Mouse (Mus musculus) CH12.LX (cell line): ENCODE measurements around the gene Nkd1. TPM values are rescaled to one million over a fixed set of nuclear protein-coding genes. Genes with fewer than 3 reads are reported as not detected.
A peak's percentile ranks its signal among the peaks of the same experiment; 100 is the strongest.

Experiments
- DNase-seq: peaks from one replicate; pipeline ENCODE4 v3.0.0-alpha.2; 2013; ENCODE audit errors: extremely low read depth
- H3K27ac ChIP-seq: 2 replicates; pipeline ENCODE4 v1.5.1; 2012; ENCODE audit warnings: low read depth, mild to moderate bottlenecking, control low read depth, moderate library complexity; ENCODE audit not compliant: insufficient read depth
- H3K27me3 ChIP-seq: replicated peaks from 2 replicates; pipeline ENCODE3; 2012; ENCODE audit warnings: inconsistent platforms
- H3K36me3 ChIP-seq, 2 experiments: replicated peaks in 1 of 2; 2 replicates each; pipeline versions ENCODE3 to v1.6.1; 2012; ENCODE audit warnings: inconsistent platforms in 1 of 2, low read length in 1 of 2, mild to moderate bottlenecking in 1 of 2, mixed read lengths in 1 of 2, moderate library complexity in 1 of 2; ENCODE audit not compliant: control insufficient read depth in 1 of 2, insufficient read depth in 1 of 2
- H3K4me1 ChIP-seq, 2 experiments: 2 replicates each; pipeline ENCODE4 v1.6.1; 2012; ENCODE audit warnings: inconsistent platforms in 1 of 2, moderate library complexity in 1 of 2; ENCODE audit not compliant: insufficient read depth in 2 of 2, control insufficient read depth in 1 of 2
- H3K4me2 ChIP-seq: 2 replicates; pipeline ENCODE4 v1.6.1; 2012; ENCODE audit warnings: low read depth, mild to moderate bottlenecking, control low read depth; ENCODE audit not compliant: poor library complexity, insufficient read depth, severe bottlenecking
- H3K4me3 ChIP-seq, 3 experiments: fragments of 150-350 bp in 1 of 3; sonication (generic) in 1 of 3; replicated peaks in 1 of 3; 2 replicates each; pipeline versions ENCODE3 to v1.5.1; 2011 to 2012; ENCODE audit warnings: low read depth in 2 of 3, low read length in 2 of 3, mild to moderate bottlenecking in 2 of 3, moderate library complexity in 2 of 3, control low read depth in 1 of 3, improper control_type of control experiment in 1 of 3, inconsistent platforms in 1 of 3, mixed read lengths in 1 of 3; ENCODE audit not compliant: poor library complexity in 1 of 3
- H3K79me2 ChIP-seq: replicated peaks from 2 replicates; pipeline ENCODE4 v1.6.1; 2012; ENCODE audit warnings: mild to moderate bottlenecking, moderate library complexity; ENCODE audit not compliant: control insufficient read depth, poor library complexity, insufficient read depth, severe bottlenecking; ENCODE audit errors: extremely low read depth
- H3K9ac ChIP-seq: 2 replicates; pipeline ENCODE4 v1.6.1; 2012; ENCODE audit warnings: low read depth, mild to moderate bottlenecking, control low read depth, moderate library complexity; ENCODE audit not compliant: insufficient read depth
- H3K9me3 ChIP-seq: replicated peaks from 2 replicates; pipeline ENCODE3; 2012; ENCODE audit warnings: low read length, inconsistent platforms, mixed read lengths
- BHLHE40 ChIP-seq: IDR thresholded peaks from 2 replicates; pipeline ENCODE4 v1.6.1; 2011; ENCODE audit warnings: mild to moderate bottlenecking, low read depth, low read length, improper control_type of control experiment
- CHD1 ChIP-seq: IDR thresholded peaks from 2 replicates; pipeline ENCODE4 v1.6.1; 2012; ENCODE audit warnings: low read depth, low read length, improper control_type of control experiment, inconsistent platforms
- CHD2 ChIP-seq: IDR thresholded peaks from 2 replicates; pipeline ENCODE4 v1.6.1; 2011; ENCODE audit warnings: low read length, improper control_type of control experiment
- CTCF ChIP-seq, 2 experiments: IDR thresholded peaks in 1 of 2; conservative IDR thresholded peaks in 1 of 2; 2 replicates each; pipeline ENCODE4 v1.5.1; 2011 to 2012; ENCODE audit warnings: low read depth in 2 of 2, low read length in 2 of 2, improper control_type of control experiment in 1 of 2, inconsistent platforms in 1 of 2, mild to moderate bottlenecking in 1 of 2, moderate library complexity in 1 of 2
- E2F4 ChIP-seq: IDR thresholded peaks from 2 replicates; pipeline ENCODE4 v1.6.1; 2011; ENCODE audit warnings: low read depth, low read length, improper control_type of control experiment; ENCODE audit not compliant: insufficient replicate concordance
- ELF1 ChIP-seq: IDR thresholded peaks from 2 replicates; pipeline ENCODE4 v1.6.1; 2014; ENCODE audit warnings: low read depth, mild to moderate bottlenecking, inconsistent platforms, low read length, improper control_type of control experiment
- EP300 ChIP-seq: IDR thresholded peaks from 2 replicates; pipeline ENCODE4 v1.6.1; 2011; ENCODE audit warnings: low read length, improper control_type of control experiment
- ETS1 ChIP-seq: conservative IDR thresholded peaks from 2 replicates; pipeline ENCODE4 v1.6.1; 2012; ENCODE audit warnings: low read depth, mild to moderate bottlenecking, inconsistent platforms, low read length, improper control_type of control experiment, moderate library complexity
- GABPA ChIP-seq: IDR thresholded peaks from 2 replicates; pipeline ENCODE4 v1.6.1; 2012; ENCODE audit warnings: low read depth, low read length, improper control_type of control experiment, inconsistent platforms; ENCODE audit not compliant: insufficient replicate concordance
- HCFC1 ChIP-seq: IDR thresholded peaks from 2 replicates; pipeline ENCODE4 v1.6.1; 2012; ENCODE audit warnings: low read depth, mild to moderate bottlenecking, inconsistent platforms, low read length, improper control_type of control experiment
- IRF4 ChIP-seq: IDR thresholded peaks from 2 replicates; pipeline ENCODE4 v1.6.1; 2014; ENCODE audit warnings: low read depth, mild to moderate bottlenecking, inconsistent platforms, low read length, improper control_type of control experiment
- JUN ChIP-seq: IDR thresholded peaks from 2 replicates; pipeline ENCODE4 v1.6.1; 2011; ENCODE audit warnings: low read depth, mild to moderate bottlenecking, low read length, improper control_type of control experiment, moderate library complexity; ENCODE audit not compliant: insufficient read depth
- JUND ChIP-seq: conservative IDR thresholded peaks from 2 replicates; pipeline ENCODE4 v1.6.1; 2011; ENCODE audit warnings: low read depth, low read length, improper control_type of control experiment
- KAT2A ChIP-seq: IDR thresholded peaks from 2 replicates; pipeline ENCODE4 v1.6.1; 2012; ENCODE audit warnings: low read length, improper control_type of control experiment, inconsistent platforms; ENCODE audit not compliant: insufficient replicate concordance
- MAFK ChIP-seq: IDR thresholded peaks from 2 replicates; pipeline ENCODE4 v1.6.1; 2011; ENCODE audit warnings: low read length, improper control_type of control experiment; ENCODE audit not compliant: insufficient replicate concordance
- MAX ChIP-seq: IDR thresholded peaks from 2 replicates; pipeline ENCODE4 v1.6.1; 2011; ENCODE audit warnings: low read length, improper control_type of control experiment
- MAZ ChIP-seq: IDR thresholded peaks from 2 replicates; pipeline ENCODE4 v1.6.1; 2012; ENCODE audit warnings: low read depth, mild to moderate bottlenecking, inconsistent platforms, low read length, improper control_type of control experiment, moderate library complexity
- MEF2A ChIP-seq: IDR thresholded peaks from 2 replicates; pipeline ENCODE4 v1.6.1; 2014; ENCODE audit warnings: low read depth, mild to moderate bottlenecking, inconsistent platforms, low read length, improper control_type of control experiment, borderline replicate concordance
- MXI1 ChIP-seq: IDR thresholded peaks from 2 replicates; pipeline ENCODE4 v1.6.1; 2011; ENCODE audit warnings: mild to moderate bottlenecking, low read depth, low read length, improper control_type of control experiment
- NELFE ChIP-seq: IDR thresholded peaks from 2 replicates; pipeline ENCODE4 v1.6.1; 2011; ENCODE audit warnings: low read depth, low read length, improper control_type of control experiment
- NRF1 ChIP-seq: IDR thresholded peaks from 2 replicates; pipeline ENCODE4 v1.6.1; 2014; ENCODE audit warnings: low read depth, mild to moderate bottlenecking, inconsistent platforms, low read length, improper control_type of control experiment, moderate library complexity
- PAX5 ChIP-seq: IDR thresholded peaks from 2 replicates; pipeline ENCODE4 v1.6.1; 2012; ENCODE audit warnings: low read length, inconsistent platforms, mixed read lengths
- POLR2A ChIP-seq: IDR thresholded peaks from 2 replicates; pipeline ENCODE4 v1.6.1; 2011; ENCODE audit warnings: low read depth, mild to moderate bottlenecking, improper control_type of control experiment, low read length
- POLR2AphosphoS2 ChIP-seq: IDR thresholded peaks from 2 replicates; pipeline ENCODE4 v1.6.1; 2011; ENCODE audit warnings: low read depth, low read length, improper control_type of control experiment
- RAD21 ChIP-seq: IDR thresholded peaks from 2 replicates; pipeline ENCODE4 v1.6.1; 2011; ENCODE audit warnings: low read depth, mild to moderate bottlenecking, low read length, improper control_type of control experiment, moderate library complexity
- RCOR1 ChIP-seq: conservative IDR thresholded peaks from 2 replicates; pipeline ENCODE4 v1.6.1; 2012; ENCODE audit warnings: low read depth, mild to moderate bottlenecking, inconsistent platforms, low read length, improper control_type of control experiment
- SIN3A ChIP-seq: IDR thresholded peaks from 2 replicates; pipeline ENCODE4 v1.6.1; 2012; ENCODE audit warnings: low read length, improper control_type of control experiment, inconsistent platforms
- SMC3 ChIP-seq: IDR thresholded peaks from 2 replicates; pipeline ENCODE4 v1.6.1; 2011; ENCODE audit warnings: low read depth, low read length, improper control_type of control experiment
- TBP ChIP-seq: conservative IDR thresholded peaks from 2 replicates; pipeline ENCODE4 v1.6.1; 2011; ENCODE audit warnings: low read depth, low read length, improper control_type of control experiment
- TCF12 ChIP-seq: IDR thresholded peaks from 2 replicates; pipeline ENCODE4 v1.6.1; 2014; ENCODE audit warnings: low read depth, mild to moderate bottlenecking, inconsistent platforms, low read length, improper control_type of control experiment
- UBTF ChIP-seq: IDR thresholded peaks from 2 replicates; pipeline ENCODE4 v1.6.1; 2012; ENCODE audit warnings: low read depth, mild to moderate bottlenecking, inconsistent platforms, low read length, improper control_type of control experiment, moderate library complexity
- USF1 ChIP-seq: IDR thresholded peaks from 2 replicates; pipeline ENCODE4 v1.6.1; 2014; ENCODE audit warnings: low read depth, mild to moderate bottlenecking, inconsistent platforms, low read length, improper control_type of control experiment
- USF2 ChIP-seq: conservative IDR thresholded peaks from 2 replicates; pipeline ENCODE4 v1.6.1; 2011; ENCODE audit warnings: low read depth, low read length, improper control_type of control experiment
- ZC3H11A ChIP-seq: IDR thresholded peaks from 2 replicates; pipeline ENCODE4 v1.6.1; 2012; ENCODE audit warnings: low read depth, mild to moderate bottlenecking, inconsistent platforms, low read length, improper control_type of control experiment
- ZKSCAN1 ChIP-seq: IDR thresholded peaks from 2 replicates; pipeline ENCODE4 v1.6.1; 2012; ENCODE audit warnings: low read depth, inconsistent platforms, low read length, improper control_type of control experiment, borderline replicate concordance
- ZMIZ1 ChIP-seq: IDR thresholded peaks from 2 replicates; pipeline ENCODE4 v1.6.1; 2012; ENCODE audit warnings: low read depth, mild to moderate bottlenecking, inconsistent platforms, low read length, improper control_type of control experiment
- ZNF384 ChIP-seq: IDR thresholded peaks from 2 replicates; pipeline ENCODE4 v1.6.1; 2012; ENCODE audit warnings: low read depth, low read length, improper control_type of control experiment, inconsistent platforms
- dilution Hi-C: fragments of 300-500 bp; cut with MboI; formaldehyde crosslinking; loops from 2 replicates; pipeline ENCODE4 v1.14.3; 2020; ENCODE audit warnings: low sequenced_read_pairs; ENCODE audit not compliant: extremely low pct_unique_long_range_greater_than_20kb, extremely low pct_ligation_motif_present
- in situ Hi-C: fragments of 300-500 bp; cut with MboI; formaldehyde crosslinking; loops from 3 replicates; pipeline ENCODE4 v1.14.3; 2019; ENCODE audit warnings: low sequenced_read_pairs, low pct_ligation_motif_present, low pct_unique_long_range_greater_than_20kb, mixed read lengths
- polyA plus RNA-seq: library from polyadenylated mRNA; unstranded; fragments of >175 nt; gene quantifications from 2 replicates; pipeline ENCODE4 v1.2.1, GENCODE M21; 2012; ENCODE audit warnings: low read depth; ENCODE audit not compliant: insufficient read length
- total RNA-seq, 2 experiments: library from RNA; depleted of rRNA; stranded (reverse); fragments of 300-350 nt in 1 of 2; fragments of >200 nt in 1 of 2; gene quantifications; 2 replicates each; pipeline ENCODE4 v1.2.3; 2012 to 2014

Gene Nkd1
- total and polyA plus RNA-seq, 3 experiments: 0.24 to 0.67 (median 0.30) TPM

DNA sequence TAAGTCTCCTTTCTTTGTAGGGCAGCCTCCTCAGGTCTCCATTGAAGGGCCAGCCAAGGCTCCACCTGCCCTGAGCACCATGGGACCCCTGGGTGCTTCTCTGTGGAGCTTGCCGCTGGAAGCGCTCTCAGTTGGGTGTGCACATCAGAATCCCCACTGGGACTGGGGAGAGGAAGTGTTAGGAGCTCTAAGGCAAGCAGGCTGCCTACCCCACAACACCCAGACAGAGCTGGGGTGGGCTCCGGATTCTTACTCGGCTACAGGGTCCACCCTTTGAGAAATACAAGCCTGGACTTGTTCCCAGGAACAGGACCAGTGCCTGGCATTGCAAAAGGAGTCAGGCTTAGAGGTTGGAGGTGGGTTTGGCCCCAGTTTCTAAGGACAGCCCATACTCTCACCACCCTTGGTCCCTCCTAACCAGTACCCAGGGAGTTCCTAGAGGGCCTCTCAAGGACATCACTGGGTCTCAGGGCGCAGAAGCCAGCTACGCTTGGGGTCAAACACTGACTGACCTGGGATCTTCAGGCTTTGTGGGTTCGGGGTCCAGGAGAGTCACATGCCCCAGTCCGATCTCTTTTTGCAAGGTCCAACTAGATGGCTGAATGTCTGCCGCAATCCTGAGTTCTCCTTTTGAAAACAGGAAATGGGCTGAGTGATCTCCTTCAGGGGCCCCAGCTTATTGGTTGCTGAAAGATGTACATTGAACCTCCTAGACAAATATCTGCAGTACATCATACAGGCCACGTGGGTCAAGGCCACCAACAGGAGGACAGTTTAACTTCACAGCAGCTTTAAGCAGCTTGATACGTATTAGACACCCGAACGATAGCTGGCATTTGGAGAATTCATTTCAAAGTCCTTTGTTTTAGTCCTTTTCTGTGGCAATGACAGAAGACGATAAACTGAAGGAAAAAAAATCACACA lies 114.6 kb downstream of the Nkd1 start, which contains the start of gene Snx20:
Snx20 (minus strand) TSS at position 655 of the 924 bp plus-strand sequence.
- H3K79me2 ChIP-seq: peaks cover 52% of the 10 kb centered on the region
- peak within 1 kb of the TSS; percentile 100 for H3K27ac ChIP-seq
- peak within 1 kb of the TSS; percentile 67 to 93 (median 84) for H3K4me3 ChIP-seq
- peak; percentile 92 for DNase-seq
- peak within 1 kb of the TSS; percentile 69 for H3K4me2 ChIP-seq
- H3K27me3 ChIP-seq: no peaks in the 10 kb centered on the region
- in situ Hi-C loops: loop anchor here (5.0 kb wide), 1 partner anchor 57 kb away; no protein-coding TSS in a partner anchor
- peak within 1 kb of the TSS; percentile 96 for H3K9ac ChIP-seq
- peaks cover 30 to 34% of the 10 kb centered on the region in 2 experiments for H3K36me3 ChIP-seq
- dilution Hi-C loops: no loop called here
- H3K4me1 ChIP-seq: peaks cover 35 to 74% of the 10 kb centered on the region in 2 experiments
- no peaks in the 10 kb centered on the region for H3K9me3 ChIP-seq
- TF ChIP-seq TCF12 (peak; percentile 73), RAD21 (peak; percentile 6), CHD1 (peak; percentile 51; the same call in 1 of the 2 replicates), POLR2A (peak; percentile 83), SMC3 (no peak; the same call in 1 of the 2 replicates), JUND (peak; percentile 30; the same call in 1 of the 2 replicates), CTCF (conservative IDR thresholded peaks at IDR 0.05 in 1 of 2, IDR thresholded peaks at IDR 0.05 in 1 of 2; ENCODE audit: low read depth in 2 of 2, low read length in 2 of 2) (no peak), USF1 (peak; percentile 91), NELFE (peak; percentile 90), RCOR1 (no peak), ELF1 (peak; percentile 84), NRF1 (no peak), MAFK (0 out of 2 replicates have a peak, but pooled peaks have one; percentile 4), IRF4 (0 out of 2 replicates have a peak, but pooled peaks have one; percentile 28), HCFC1 (peak; percentile 26; the same call in 1 of the 2 replicates), E2F4 (no peak), ZKSCAN1 (no peak), CHD2 (0 out of 2 replicates have a peak, but pooled peaks have one; percentile 31), TBP (peak; percentile 95), ZC3H11A (no peak), MEF2A (no peak), SIN3A (peak; percentile 96), BHLHE40 (peak; percentile 41), PAX5 (no peak), EP300 (peak; percentile 44), UBTF (no peak; the same call in 1 of the 2 replicates), MAZ (peak; percentile 48; the same call in 1 of the 2 replicates), KAT2A (no peak), JUN (0 out of 2 replicates have a peak, but pooled peaks have one; percentile 8), GABPA (no peak), USF2 (peak; percentile 88), ETS1 (peak; percentile 63), MAX (peak; percentile 98), ZMIZ1 (peak; percentile 56; the same call in 1 of the 2 replicates), POLR2AphosphoS2 (peak; percentile 56; the same call in 1 of the 2 replicates), MXI1 (peak; percentile 87), ZNF384 (no peak)
